Mouse (Mus musculus) embryonic fibroblast, embryonic 13.5 days (primary cell): ENCODE data around the gene Pmp22.

Experiments
- CTCF ChIP-seq: IDR thresholded peaks from 2 replicates; pipeline ENCODE4 v1.5.1; 2011; ENCODE audit warnings: mild to moderate bottlenecking, control low read depth, low read length, moderate library complexity, borderline replicate concordance; ENCODE audit not compliant: insufficient read depth
- POLR2A ChIP-seq: IDR thresholded peaks from 2 replicates; pipeline ENCODE4 v1.6.1; 2011; ENCODE audit warnings: low read depth, mild to moderate bottlenecking, control low read depth, low read length, moderate library complexity

GRCm38 (mm10) chr11:63084536-63084935 lies 44.2 kb upstream of the Pmp22 start:
- TF ChIP-seq POLR2A (no peak), CTCF (no peak)
